Mouse (Mus musculus) R1 (cell line): ENCODE data around the gene Napepld.
A peak's percentile ranks its signal among the peaks of the same experiment; 100 is the strongest.
"Not testable (repeated sequence)": the region's sequence is repeated elsewhere in the genome, so short reads cannot be mapped to it uniquely, and the experiment has no call there.

Experiments used
- DNase-seq: peaks from one replicate; pipeline ENCODE4 v3.0.0-alpha.2; 2018; ENCODE audit warnings: low read depth, low spot score

Napepld gene

GRCm38 (mm10) chr5:21706546-21706945 lies 5.3 kb upstream of the Napepld start:
- no peak for DNase-seq

- no peak for DNase-seq
These were observed 2.5 kb upstream of the Napepld start for GRCm38 (mm10) chr5:21703708-21704107.

- DNase-seq, result no peak
These were observed 1.8 kb upstream of the Napepld start for GRCm38 (mm10) chr5:21702873-21703475.

GRCm38 (mm10) chr5:21702009-21702364 lies 791 bp upstream of the Napepld start:
- DNase-seq, result no peak

- peak; percentile 86 for DNase-seq
These were observed 262 bp downstream of the Napepld start for GRCm38 (mm10) chr5:21700934-21701333.

GRCm38 (mm10) chr5:21700272-21700821 lies 849 bp downstream of the Napepld start:
- no peak for DNase-seq

- not testable (repeated sequence) for DNase-seq
These were observed 1.6 kb downstream of the Napepld start for GRCm38 (mm10) chr5:21699555-21699954.

GRCm38 (mm10) chr5:21694854-21695490 lies 6.2 kb downstream of the Napepld start:
- no peak for DNase-seq

GRCm38 (mm10) chr5:21693372-21693870 lies 7.8 kb downstream of the Napepld start:
- no peak for DNase-seq

- no peak for DNase-seq
These were observed 9.0 kb downstream of the Napepld start for GRCm38 (mm10) chr5:21692230-21692629.

- no peak for DNase-seq
These were observed 14.2 kb downstream of the Napepld start for GRCm38 (mm10) chr5:21687042-21687441.

- no peak for DNase-seq
These were observed 16.2 kb downstream of the Napepld start for GRCm38 (mm10) chr5:21685001-21685400.

GRCm38 (mm10) chr5:21683811-21684210 lies 17.4 kb downstream of the Napepld start:
- peak; percentile 90 for DNase-seq

GRCm38 (mm10) chr5:21680940-21681339 lies 20.3 kb downstream of the Napepld start:
- no peak for DNase-seq

- DNase-seq, result no peak
These were observed 21.2 kb downstream of the Napepld start for GRCm38 (mm10) chr5:21680029-21680428.

- no peak for DNase-seq
These were observed 22.8 kb downstream of the Napepld start for GRCm38 (mm10) chr5:21678363-21678762.

- peak; percentile 82 for DNase-seq
These were observed 23.3 kb downstream of the Napepld start for GRCm38 (mm10) chr5:21677939-21678338.

GRCm38 (mm10) chr5:21675494-21675893 lies 25.7 kb downstream of the Napepld start:
- peak; percentile 34 for DNase-seq

GRCm38 (mm10) chr5:21675019-21675418 lies 26.2 kb downstream of the Napepld start:
- peak; percentile 21 for DNase-seq

GRCm38 (mm10) chr5:21673742-21674141 lies 27.5 kb downstream of the Napepld start:
- DNase-seq, result no peak

- DNase-seq, result peak; percentile 73
These were observed 28.2 kb downstream of the Napepld start for GRCm38 (mm10) chr5:21672812-21673635.

- no peak for DNase-seq
These were observed 31.9 kb downstream of the Napepld start for GRCm38 (mm10) chr5:21669307-21669706.
